Mouse (Mus musculus): ENCODE results near the gene Dnmbp. TPM values are rescaled to one million over a fixed set of nuclear protein-coding genes. Genes with fewer than 3 reads are reported as not detected.
A peak's percentile ranks its signal among the peaks of the same experiment; 100 is the strongest.

Gene Dnmbp
- polyA plus RNA-seq, 2 experiments, result 1.3 to 2.2 TPM

- no peak for DNase-seq (ENCODE audit: low read depth in 3 of 3, low spot score in 3 of 3)
- Histone ChIP-seq H3K4me1 (replicated peaks; ENCODE audit: control insufficient read depth in 2 of 2, insufficient read depth in 2 of 2, low read length in 1 of 2) (no peaks in the 10 kb centered on the region; a peak in 1 of 4 replicates), H3K4me2 (ENCODE audit: low read depth) (no peak overlapping the region), H3K9ac (replicated peaks) (no peak overlapping the region), H3K36me3 (replicated peaks; ENCODE audit: control insufficient read depth, insufficient read depth, low read depth) (no peaks in the 10 kb centered on the region), H3K4me3 (ENCODE audit: insufficient read depth in 1 of 2, low read depth in 2 of 2, low read length in 2 of 2) (no peak overlapping the region), H3K27me3 (ENCODE audit: control insufficient read depth, insufficient read depth, low read length) (no peaks in the 10 kb centered on the region), H3K27ac (no peak overlapping the region), H3K9me3 (ENCODE audit: control insufficient read depth, low read length) (no peaks in the 10 kb centered on the region)
- TF ChIP-seq EP300 (IDR thresholded peaks at IDR 0.05; ENCODE audit: low read depth) (no peak), CTCF (IDR thresholded peaks at IDR 0.05; ENCODE audit: low read depth) (no peak)
- ATAC-seq (ENCODE audit: insufficient read depth), result no peak
- 73% methylated on average over 10 of the region's 10 CpGs for WGBS (ENCODE audit: insufficient replicate concordance)
Measured at GRCm38 (mm10) chr19:43803866-43804265, 136.1 kb downstream of the Dnmbp start.

- 17% methylated on average over 9 of the region's 9 CpGs for WGBS (ENCODE audit: insufficient replicate concordance)
- Histone ChIP-seq H3K27me3 (ENCODE audit: control insufficient read depth, insufficient read depth, low read length) (no peaks in the 10 kb centered on the region), H3K27ac (no peak overlapping the region), H3K4me3 (ENCODE audit: insufficient read depth in 1 of 2, low read depth in 2 of 2, low read length in 2 of 2) (no peak overlapping the region), H3K36me3 (replicated peaks; ENCODE audit: control insufficient read depth, insufficient read depth, low read depth) (no peaks in the 10 kb centered on the region), H3K4me1 (replicated peaks; ENCODE audit: control insufficient read depth in 2 of 2, insufficient read depth in 2 of 2, low read length in 1 of 2) (no peaks in the 10 kb centered on the region; a peak in 1 of 4 replicates), H3K4me2 (ENCODE audit: low read depth) (no peak overlapping the region), H3K9ac (replicated peaks) (no peak overlapping the region), H3K9me3 (ENCODE audit: control insufficient read depth, low read length) (no peaks in the 10 kb centered on the region)
- no peak for DNase-seq (ENCODE audit: low read depth in 3 of 3, low spot score in 3 of 3)
- no peak for TF ChIP-seq EP300 (IDR thresholded peaks at IDR 0.05; ENCODE audit: low read depth)
- TF ChIP-seq CTCF (IDR thresholded peaks at IDR 0.05; ENCODE audit: low read depth), result no peak
- no peak for ATAC-seq (ENCODE audit: insufficient read depth)
Measured at GRCm38 (mm10) chr19:43801427-43802051, 138.5 kb downstream of the Dnmbp start.

GRCm38 (mm10) chr19:43797216-43797615 is 142.8 kb downstream of the Dnmbp start:
- H3K27ac ChIP-seq, result no peak overlapping the region
- ATAC-seq (ENCODE audit: insufficient read depth) (peak; percentile 55), DNase-seq (ENCODE audit: low read depth in 3 of 3, low spot score in 3 of 3) (no peak)
- WGBS (ENCODE audit: insufficient replicate concordance), result 48% methylated on average over 5 of the region's 5 CpGs
- H3K9ac ChIP-seq (replicated peaks), result no peak overlapping the region
- no peak overlapping the region for H3K4me3 ChIP-seq (ENCODE audit: insufficient read depth in 1 of 2, low read depth in 2 of 2, low read length in 2 of 2)
- no peak for TF ChIP-seq EP300 (IDR thresholded peaks at IDR 0.05; ENCODE audit: low read depth)
- no peak for TF ChIP-seq CTCF (IDR thresholded peaks at IDR 0.05; ENCODE audit: low read depth)
- H3K36me3 ChIP-seq (replicated peaks; ENCODE audit: control insufficient read depth, insufficient read depth, low read depth), result no peaks in the 10 kb centered on the region
- H3K27me3 ChIP-seq (ENCODE audit: control insufficient read depth, insufficient read depth, low read length), result no peaks in the 10 kb centered on the region
- H3K4me2 ChIP-seq (ENCODE audit: low read depth), result no peak overlapping the region
- H3K9me3 ChIP-seq (ENCODE audit: control insufficient read depth, low read length), result no peaks in the 10 kb centered on the region
- no peaks in the 10 kb centered on the region; a peak in 1 of 4 replicates for H3K4me1 ChIP-seq (replicated peaks; ENCODE audit: control insufficient read depth in 2 of 2, insufficient read depth in 2 of 2, low read length in 1 of 2)

Other genes with a start within 250 kb of the Dnmbp start
- gene Cutc, start 187.2 kb downstream of the Dnmbp start, polyA plus RNA-seq (2012; rRNA removed), result 4.4 and 6.7 TPM in 2 replicates
- 9.7 and 13.2 TPM in 2 replicates for gene Cutc, start 187.2 kb downstream of the Dnmbp start, polyA plus RNA-seq (2014; fragmentation: Nextera tagmentation; extraction: Ambion mirVana)
- gene Cox15, start 187.2 kb downstream of the Dnmbp start, polyA plus RNA-seq (2012; rRNA removed), result 7.2 and 8.0 TPM in 2 replicates
- 3.2 TPM in 2 replicates for gene Cox15, start 187.2 kb downstream of the Dnmbp start, polyA plus RNA-seq (2014; fragmentation: Nextera tagmentation; extraction: Ambion mirVana)
- gene Abcc2, start 158.0 kb downstream of the Dnmbp start, polyA plus RNA-seq (2012; rRNA removed), result 12.9 and 13.4 TPM in 2 replicates
- 9.5 and 10.6 TPM in 2 replicates for gene Abcc2, start 158.0 kb downstream of the Dnmbp start, polyA plus RNA-seq (2014; fragmentation: Nextera tagmentation; extraction: Ambion mirVana)
- 49.5 and 50.9 TPM in 2 replicates for gene Cpn1, start 46.4 kb upstream of the Dnmbp start, polyA plus RNA-seq (2012; rRNA removed)
- 43.9 and 50.1 TPM in 2 replicates for gene Cpn1, start 46.4 kb upstream of the Dnmbp start, polyA plus RNA-seq (2014; fragmentation: Nextera tagmentation; extraction: Ambion mirVana)
- 9.9 and 10.5 TPM in 2 replicates for gene Cyp2c23, start 89.0 kb upstream of the Dnmbp start, polyA plus RNA-seq (2012; rRNA removed)
- 20.7 and 23.4 TPM in 2 replicates for gene Cyp2c23, start 89.0 kb upstream of the Dnmbp start, polyA plus RNA-seq (2014; fragmentation: Nextera tagmentation; extraction: Ambion mirVana)
- gene Erlin1, start 129.6 kb upstream of the Dnmbp start, polyA plus RNA-seq (2012; rRNA removed), result 7.1 and 11.4 TPM in 2 replicates
- gene Erlin1, start 129.6 kb upstream of the Dnmbp start, polyA plus RNA-seq (2014; fragmentation: Nextera tagmentation; extraction: Ambion mirVana), result 13.0 and 13.4 TPM in 2 replicates
- 14.8 and 20.7 TPM in 2 replicates for gene Chuk, start 167.3 kb upstream of the Dnmbp start, polyA plus RNA-seq (2012; rRNA removed)
- 20.5 and 21.0 TPM in 2 replicates for gene Chuk, start 167.3 kb upstream of the Dnmbp start, polyA plus RNA-seq (2014; fragmentation: Nextera tagmentation; extraction: Ambion mirVana)
- 4.6 and 8.8 TPM in 2 replicates for gene Cwf19l1, start 195.7 kb upstream of the Dnmbp start, polyA plus RNA-seq (2012; rRNA removed)
- gene Cwf19l1, start 195.7 kb upstream of the Dnmbp start, polyA plus RNA-seq (2014; fragmentation: Nextera tagmentation; extraction: Ambion mirVana), result 12.9 and 18.0 TPM in 2 replicates
- gene Bloc1s2, start 206.3 kb upstream of the Dnmbp start, polyA plus RNA-seq (2012; rRNA removed), result 18.4 and 28.1 TPM in 2 replicates
- 44.5 and 45.0 TPM in 2 replicates for gene Bloc1s2, start 206.3 kb upstream of the Dnmbp start, polyA plus RNA-seq (2014; fragmentation: Nextera tagmentation; extraction: Ambion mirVana)

Measured in liver, embryonic 14.5 days (tissue).